Mouse (Mus musculus) forebrain, embryonic 13.5 days (tissue): ENCODE measurements around the gene Rhbg. TPM values are rescaled to one million over a fixed set of nuclear protein-coding genes. Genes with fewer than 3 reads are reported as not detected.
A peak's percentile ranks its signal among the peaks of the same experiment; 100 is the strongest.

Experiments
- ATAC-seq: fragments of 200-750 bp; cut with Nextera tagmentation; 2 replicates; pipeline ENCODE4 v1.8.0; 2017
- H3K27ac ChIP-seq: fragments of 300-500 bp; sonication (generic); 2 replicates; pipeline ENCODE4 v1.5.1; 2015; ENCODE audit warnings: inconsistent platforms, mild to moderate bottlenecking, moderate library complexity
- H3K27me3 ChIP-seq: fragments of 300-500 bp; sonication (generic); 2 replicates; pipeline ENCODE4 v1.6.1; 2015; ENCODE audit warnings: mild to moderate bottlenecking, inconsistent platforms
- H3K36me3 ChIP-seq: fragments of 300-500 bp; sonication (generic); 2 replicates; pipeline ENCODE4 v1.6.1; 2015; ENCODE audit warnings: mild to moderate bottlenecking, inconsistent platforms; ENCODE audit not compliant: poor library complexity, severe bottlenecking
- H3K4me1 ChIP-seq: fragments of 300-500 bp; sonication (generic); 2 replicates; pipeline ENCODE4 v1.6.1; 2015; ENCODE audit warnings: inconsistent platforms
- H3K4me2 ChIP-seq: fragments of 300-500 bp; sonication (generic); 2 replicates; pipeline ENCODE4 v1.6.1; 2015; ENCODE audit warnings: inconsistent platforms, mild to moderate bottlenecking, moderate library complexity
- H3K4me3 ChIP-seq: fragments of 300-500 bp; sonication (generic); 2 replicates; pipeline ENCODE4 v1.5.1; 2015; ENCODE audit warnings: mild to moderate bottlenecking, inconsistent platforms
- H3K9ac ChIP-seq: fragments of 300-500 bp; sonication (generic); 2 replicates; pipeline ENCODE4 v1.6.1; 2015; ENCODE audit warnings: mild to moderate bottlenecking, inconsistent platforms
- H3K9me3 ChIP-seq: fragments of 300-500 bp; sonication (generic); replicated peaks from 2 replicates; pipeline ENCODE4 v1.6.1; 2016; ENCODE audit warnings: inconsistent platforms
- WGBS: fragments of 180-500 bp; shearing (Covaris S2); methylation state at CpG from one replicate; pipeline ENCODE4 v1.1.7; 2015; 5-methylcytosine and 5-hydroxymethylcytosine counted together
- polyA plus RNA-seq: library from polyadenylated mRNA; unstranded; fragments of >200 nt; fragmentation: Nextera tagmentation; extraction: Ambion mirVana; gene quantifications from 2 replicates; pipeline ENCODE4 v1.2.1, GENCODE M21; 2015

Gene Rhbg
- polyA plus RNA-seq, 1 experiment from 2014 or later: 0.26 TPM

DNA sequence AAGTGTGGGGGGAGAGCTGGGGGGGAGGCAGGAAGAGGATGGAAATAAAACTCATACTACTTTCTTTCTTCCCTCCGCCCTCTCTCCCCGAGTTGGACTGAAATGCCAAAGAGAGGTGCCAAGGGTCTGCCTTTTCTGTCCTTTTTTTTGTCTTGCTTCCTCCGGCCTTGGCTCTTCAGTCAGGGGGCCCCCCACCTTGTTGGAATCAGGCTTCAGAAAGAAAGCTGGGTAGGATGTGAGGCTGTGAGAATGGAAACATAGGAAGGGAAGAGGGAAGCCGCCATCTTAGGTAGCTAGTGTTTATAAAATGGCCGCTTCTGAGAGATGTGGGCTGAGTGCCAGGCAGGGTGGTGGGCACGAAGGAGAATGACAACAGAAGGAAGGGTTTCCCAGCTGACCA lies 32.1 kb downstream of the Rhbg start:
- Histone ChIP-seq H3K9me3 (no peaks in the 10 kb centered on the region), H3K27ac (peak overlapping the region; percentile 100), H3K4me1 (peaks cover 96% of the 10 kb centered on the region), H3K36me3 (peaks cover 90% of the 10 kb centered on the region), H3K27me3 (peaks cover 11% of the 10 kb centered on the region; the same call in 1 of the 2 replicates), H3K9ac (peak overlapping the region; percentile 100), H3K4me2 (peak overlapping the region; percentile 88), H3K4me3 (peak overlapping the region; percentile 16)
- WGBS: 43% methylated on average over 5 of the region's 6 CpGs
- peak; percentile 22 for ATAC-seq

DNA sequence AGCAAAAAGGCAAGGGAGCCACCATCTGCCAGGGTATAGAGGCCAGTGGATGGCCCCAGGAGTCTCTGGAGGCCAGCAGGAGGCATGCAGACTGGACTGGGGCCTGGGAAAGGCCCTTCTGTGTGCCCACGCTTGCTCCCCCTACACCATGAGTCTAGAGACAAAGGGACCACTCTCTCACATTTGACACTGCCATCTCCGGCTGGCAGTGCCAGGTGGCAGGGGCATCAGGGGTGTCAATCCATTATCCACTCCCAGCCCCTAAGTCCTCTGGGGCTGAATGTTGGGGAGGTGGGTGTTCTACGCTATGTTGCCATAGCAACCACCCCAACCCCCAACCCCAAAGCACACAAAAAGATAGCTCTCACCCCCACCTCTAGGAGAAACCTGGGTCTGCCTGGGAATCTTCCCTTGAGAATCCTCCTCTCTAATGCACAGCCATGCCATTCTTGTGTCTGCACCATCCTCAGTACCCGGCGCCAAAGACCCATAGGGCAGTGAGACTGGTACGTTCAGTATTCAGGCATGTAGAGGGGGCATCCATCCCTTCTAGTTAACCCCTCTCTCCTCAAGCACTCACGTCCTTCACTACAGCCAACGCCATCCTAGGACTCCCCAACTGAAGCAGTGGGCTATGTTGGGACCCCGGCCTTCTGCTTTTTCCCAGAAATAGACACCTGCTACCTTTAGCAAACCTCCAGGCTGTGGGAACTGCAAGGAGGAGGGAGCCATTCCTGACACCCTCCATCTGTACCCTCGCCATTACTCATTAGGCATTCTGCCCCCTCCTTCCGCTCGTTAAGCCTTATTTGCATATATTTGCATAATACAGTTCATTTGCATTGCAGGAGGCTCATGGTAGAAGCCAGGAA lies 32.8 kb downstream of the Rhbg start:
- WGBS: 15% methylated on average over 12 of the region's 12 CpGs
- peaks cover 11% of the 10 kb centered on the region; the same call in 1 of the 2 replicates for H3K27me3 ChIP-seq
- H3K36me3 ChIP-seq: peaks cover 89% of the 10 kb centered on the region
- no peaks in the 10 kb centered on the region for H3K9me3 ChIP-seq
- H3K4me1 ChIP-seq: peaks cover 96% of the 10 kb centered on the region
- H3K4me2 ChIP-seq: peak overlapping the region; percentile 88
- H3K4me3 ChIP-seq: peak overlapping the region; percentile 96
- peak overlapping the region; percentile 100 for H3K9ac ChIP-seq
- peak overlapping the region; percentile 100 for H3K27ac ChIP-seq
- ATAC-seq: peak; percentile 80

DNA sequence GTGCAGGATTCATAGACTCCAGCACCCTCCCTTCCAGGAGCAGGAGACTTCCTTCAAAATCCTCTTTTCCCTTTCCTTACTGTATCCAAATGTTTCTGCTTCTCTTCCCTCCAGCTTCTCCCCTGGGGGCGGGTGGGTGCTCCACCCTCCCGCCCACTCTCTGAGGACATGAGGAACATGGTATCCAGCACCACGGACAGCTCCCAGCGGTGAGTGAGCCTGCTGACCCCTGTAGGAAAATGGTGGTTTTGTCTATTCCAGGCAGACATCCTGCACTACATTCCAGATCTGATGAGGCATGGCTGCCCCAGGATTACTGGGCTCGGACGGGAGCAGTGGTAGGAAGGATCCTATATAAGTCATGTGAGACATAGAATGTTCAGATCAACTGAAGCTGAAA lies 33.7 kb downstream of the Rhbg start:
- Histone ChIP-seq H3K9ac (peak overlapping the region; percentile 100), H3K27ac (peak overlapping the region; percentile 100), H3K36me3 (peaks cover 88% of the 10 kb centered on the region), H3K4me3 (peak overlapping the region; percentile 96), H3K9me3 (no peaks in the 10 kb centered on the region), H3K4me2 (peak overlapping the region; percentile 88), H3K27me3 (peaks cover 11% of the 10 kb centered on the region; the same call in 1 of the 2 replicates), H3K4me1 (peaks cover 94% of the 10 kb centered on the region)
- no peak for ATAC-seq
- WGBS: 6% methylated on average over 6 of the region's 6 CpGs

DNA sequence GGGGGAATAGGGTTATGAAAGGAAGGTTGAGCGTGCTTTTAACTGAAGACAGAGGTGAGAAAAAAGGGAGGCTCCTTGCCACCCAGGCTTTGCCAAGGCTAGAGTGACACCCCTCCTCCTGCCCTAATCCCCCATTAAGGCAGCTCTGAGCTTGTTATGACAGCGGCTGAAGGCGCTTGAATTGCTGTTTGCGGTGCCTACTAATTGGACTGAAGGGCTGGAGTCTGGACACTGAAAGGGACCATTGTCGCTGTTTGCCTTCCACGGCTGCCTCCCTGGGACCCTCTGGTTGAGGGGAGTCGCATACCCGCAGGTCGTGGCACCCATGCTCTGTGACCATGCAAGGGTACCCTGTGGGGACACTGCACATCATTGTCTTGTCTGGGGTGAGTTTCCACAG lies 34.6 kb downstream of the Rhbg start:
- peaks cover 88% of the 10 kb centered on the region for H3K36me3 ChIP-seq
- H3K4me2 ChIP-seq: peak overlapping the region; percentile 88
- H3K9ac ChIP-seq: peak overlapping the region; percentile 100
- 6% methylated on average over 9 of the region's 9 CpGs for WGBS
- no peaks in the 10 kb centered on the region for H3K9me3 ChIP-seq
- H3K4me3 ChIP-seq: peak overlapping the region; percentile 96
- ATAC-seq: peak; percentile 36
- H3K27ac ChIP-seq: peak overlapping the region; percentile 100
- peaks cover 85% of the 10 kb centered on the region for H3K4me1 ChIP-seq
- H3K27me3 ChIP-seq: peaks cover 9% of the 10 kb centered on the region; the same call in 1 of the 2 replicates

DNA sequence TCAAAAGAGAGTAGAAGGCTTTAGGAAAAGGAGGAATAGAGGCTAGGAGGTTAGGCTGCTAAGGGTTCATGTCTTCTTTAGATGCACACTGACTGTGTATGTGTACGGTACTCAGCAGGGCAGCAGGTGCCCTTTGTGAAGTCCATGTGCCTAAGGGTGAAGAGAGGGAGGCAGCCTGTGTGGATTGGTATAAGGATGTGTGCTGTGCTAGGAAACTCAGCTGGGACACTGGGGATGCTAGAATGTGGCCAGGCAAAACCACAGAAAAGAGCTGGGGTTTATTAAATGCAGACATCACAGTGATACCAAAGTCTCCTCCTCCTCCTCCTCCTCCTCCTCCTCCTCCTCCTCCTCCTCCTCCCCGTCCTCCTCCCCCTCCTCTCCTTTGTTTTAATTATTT lies 36.8 kb downstream of the Rhbg start:
- Histone ChIP-seq H3K4me1 (peaks cover 75% of the 10 kb centered on the region), H3K27me3 (peaks cover 11% of the 10 kb centered on the region; the same call in 1 of the 2 replicates), H3K36me3 (peaks cover 78% of the 10 kb centered on the region), H3K27ac (peak overlapping the region; percentile 100), H3K9me3 (no peaks in the 10 kb centered on the region), H3K9ac (peak overlapping the region; percentile 100), H3K4me2 (peak overlapping the region; percentile 88), H3K4me3 (peak overlapping the region; percentile 96)
- WGBS: 21% methylated on average over 1 of the region's 2 CpGs
- no peak for ATAC-seq

DNA sequence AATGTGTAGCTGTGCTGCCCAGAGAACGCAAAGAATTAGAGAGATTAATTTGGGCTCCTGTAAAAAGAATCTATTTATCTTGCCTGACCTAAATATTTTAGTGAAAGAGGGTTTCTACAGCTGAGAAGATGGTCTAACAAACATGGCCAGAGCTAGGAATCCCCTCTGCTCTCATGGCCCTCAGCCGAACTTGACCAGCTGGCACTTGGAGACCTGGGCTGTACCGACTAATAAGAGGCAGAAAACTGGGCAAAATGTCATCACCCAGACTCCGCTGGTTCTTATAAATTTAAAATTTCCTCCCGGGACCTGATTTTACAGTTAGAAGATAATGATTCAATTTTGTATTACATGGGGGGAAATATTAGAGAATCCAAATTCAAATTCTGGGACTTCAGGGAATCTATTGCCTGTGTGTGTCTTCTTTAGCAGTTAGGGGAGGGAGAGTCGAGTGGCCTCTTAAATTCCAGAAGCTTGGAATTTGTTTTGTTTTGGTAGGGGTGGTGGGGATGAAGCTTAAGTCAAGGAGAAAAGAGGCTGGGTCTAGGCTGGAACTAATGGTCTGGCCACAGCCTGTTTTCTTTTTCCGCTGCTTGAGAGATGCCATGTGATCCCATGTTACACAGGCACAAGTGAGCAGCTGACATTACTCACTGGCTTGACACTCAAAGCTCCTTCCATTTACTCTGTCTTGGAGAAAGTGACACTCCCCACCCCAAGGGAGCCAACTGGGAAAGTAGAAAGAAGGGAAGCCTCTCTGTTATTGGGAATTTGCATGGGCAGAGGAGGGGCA lies 37.8 kb downstream of the Rhbg start:
- ATAC-seq: no peak
- Histone ChIP-seq H3K27me3 (peaks cover 14% of the 10 kb centered on the region; the same call in 1 of the 2 replicates), H3K9ac (peak overlapping the region; percentile 100), H3K9me3 (no peaks in the 10 kb centered on the region), H3K4me1 (peaks cover 74% of the 10 kb centered on the region), H3K36me3 (peaks cover 82% of the 10 kb centered on the region), H3K27ac (peak overlapping the region; percentile 100), H3K4me2 (peak overlapping the region; percentile 88), H3K4me3 (peak overlapping the region; percentile 96)
- 9% methylated on average over 7 of the region's 7 CpGs for WGBS

DNA sequence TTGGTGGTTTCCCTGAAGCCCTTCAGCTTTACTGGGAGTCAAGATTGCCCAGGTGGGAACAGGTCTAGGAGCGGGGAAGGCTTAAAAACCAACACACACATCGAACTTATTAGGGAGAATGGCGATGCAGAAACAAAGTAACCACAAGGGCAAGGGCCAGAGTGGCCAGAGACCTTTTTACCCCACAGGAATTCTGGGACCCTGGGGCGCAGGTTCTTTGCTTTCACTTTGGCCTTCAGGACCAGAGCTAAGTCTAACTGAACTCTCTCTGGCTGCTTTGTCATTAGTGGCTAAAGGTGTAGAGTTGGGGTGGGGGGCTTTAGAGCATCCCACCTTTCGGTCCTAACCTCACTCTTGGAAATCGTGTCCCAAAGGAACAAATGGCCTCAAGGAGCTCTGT lies 38.4 kb downstream of the Rhbg start:
- 10% methylated on average over 6 of the region's 6 CpGs for WGBS
- H3K4me3 ChIP-seq: peak overlapping the region; percentile 96
- H3K4me1 ChIP-seq: peaks cover 74% of the 10 kb centered on the region
- H3K27me3 ChIP-seq: peaks cover 14% of the 10 kb centered on the region; the same call in 1 of the 2 replicates
- peak overlapping the region; percentile 88 for H3K4me2 ChIP-seq
- H3K27ac ChIP-seq: peak overlapping the region; percentile 100
- peak overlapping the region; percentile 100 for H3K9ac ChIP-seq
- H3K36me3 ChIP-seq: peaks cover 80% of the 10 kb centered on the region
- H3K9me3 ChIP-seq: no peaks in the 10 kb centered on the region
- ATAC-seq: no peak

DNA sequence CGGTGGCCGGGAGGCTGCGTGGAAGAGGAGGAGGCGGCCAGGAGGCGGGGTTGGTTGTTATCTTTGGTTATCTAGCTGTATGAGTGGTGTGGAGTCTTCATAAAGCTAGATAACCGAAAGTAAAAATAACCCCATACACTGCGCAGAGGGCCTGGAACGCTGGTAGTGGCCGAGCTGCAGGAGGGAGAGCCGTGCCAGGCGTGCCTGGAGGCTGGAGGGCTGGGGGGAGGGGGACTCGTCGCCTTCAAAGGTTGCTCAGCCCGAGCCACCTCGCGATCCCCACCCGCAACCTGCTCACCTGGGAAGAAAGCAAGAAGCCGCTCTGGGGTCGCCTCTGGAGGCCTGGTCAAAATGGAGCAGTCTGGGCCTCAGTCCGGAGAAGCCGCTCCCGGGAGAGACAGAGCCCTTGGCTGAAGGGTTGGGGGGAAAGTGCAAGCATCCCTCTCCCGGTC lies 38.9 kb downstream of the Rhbg start:
- no peak for ATAC-seq
- Histone ChIP-seq H3K36me3 (peaks cover 79% of the 10 kb centered on the region), H3K9me3 (no peaks in the 10 kb centered on the region), H3K27me3 (peaks cover 14% of the 10 kb centered on the region; the same call in 1 of the 2 replicates), H3K4me2 (peak overlapping the region; percentile 88), H3K9ac (peak overlapping the region; percentile 100), H3K4me1 (peaks cover 74% of the 10 kb centered on the region), H3K4me3 (peak overlapping the region; percentile 96), H3K27ac (peak overlapping the region; percentile 100)
- 9% methylated on average over 23 of the region's 23 CpGs for WGBS

DNA sequence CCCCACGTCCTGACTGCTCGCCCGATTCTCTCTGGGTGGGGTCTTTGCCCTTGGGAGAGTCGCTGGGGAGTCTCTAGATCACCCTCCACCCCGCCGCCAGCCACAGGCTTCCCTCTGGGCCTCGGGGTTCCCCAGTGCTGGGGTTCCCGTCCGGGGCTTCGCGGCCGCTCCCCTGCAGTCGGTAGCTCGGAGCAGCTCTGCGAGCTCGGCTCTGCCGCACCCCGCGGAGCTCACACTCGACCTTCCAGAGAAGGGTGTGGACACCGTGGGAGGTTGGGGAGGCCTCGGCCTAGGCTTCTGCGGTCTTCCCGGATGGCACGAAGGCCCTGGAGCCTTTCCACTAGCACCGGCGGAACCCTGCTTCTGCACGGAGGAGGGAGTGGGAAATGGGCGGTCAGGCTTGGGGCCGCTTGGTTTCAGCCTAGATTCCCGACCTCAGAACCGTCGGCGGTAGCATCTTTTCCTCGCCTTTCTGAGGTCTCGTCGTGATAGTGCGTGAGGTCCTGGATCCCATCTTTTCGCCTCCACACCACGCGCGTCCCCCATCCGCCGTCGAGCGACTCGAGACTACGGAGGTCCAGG lies 39.4 kb downstream of the Rhbg start:
- Histone ChIP-seq H3K27ac (peak overlapping the region; percentile 100), H3K36me3 (peaks cover 79% of the 10 kb centered on the region), H3K9ac (peak overlapping the region; percentile 100), H3K4me2 (peak overlapping the region; percentile 88), H3K9me3 (no peaks in the 10 kb centered on the region), H3K27me3 (peaks cover 14% of the 10 kb centered on the region; the same call in 1 of the 2 replicates), H3K4me1 (peaks cover 74% of the 10 kb centered on the region), H3K4me3 (peak overlapping the region; percentile 96)
- WGBS: 4% methylated on average over 48 of the region's 48 CpGs
- ATAC-seq: no peak

DNA sequence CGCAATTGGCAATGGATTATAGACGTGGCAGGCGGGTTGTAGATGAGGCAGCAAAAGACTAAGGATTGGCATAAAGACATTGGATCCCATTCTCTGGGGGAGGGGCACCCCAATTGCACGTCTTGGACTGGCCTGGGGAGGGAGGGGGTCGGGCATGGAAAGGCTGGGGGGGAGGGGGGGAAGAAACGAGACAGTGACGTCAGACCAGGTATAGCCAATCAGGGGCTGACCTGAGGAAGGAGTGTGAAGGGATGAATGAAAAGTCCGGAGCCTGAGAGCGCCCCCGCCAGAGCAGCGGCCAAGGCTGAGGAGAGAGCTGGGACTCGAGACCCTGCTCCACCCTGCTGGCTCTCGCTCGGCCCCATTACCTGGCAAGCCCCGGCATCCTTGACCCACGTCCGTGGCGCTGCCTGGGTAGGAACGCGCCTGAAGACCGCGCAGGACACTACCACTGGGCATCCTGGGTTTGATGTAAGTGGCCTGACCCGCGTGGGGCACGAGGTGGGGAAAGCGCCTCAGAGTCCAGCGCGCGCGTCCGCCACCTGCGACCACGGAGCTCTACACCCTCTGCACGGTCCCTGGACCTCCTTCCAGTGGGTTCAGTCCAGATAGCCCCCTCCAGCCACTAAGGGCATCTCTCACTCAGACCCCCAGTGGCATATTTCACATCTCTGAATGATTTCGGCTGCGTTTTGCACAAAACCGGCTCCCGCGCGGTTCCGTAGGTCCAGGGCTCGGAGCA lies 40.1 kb downstream of the Rhbg start:
- H3K36me3 ChIP-seq: peaks cover 78% of the 10 kb centered on the region

DNA sequence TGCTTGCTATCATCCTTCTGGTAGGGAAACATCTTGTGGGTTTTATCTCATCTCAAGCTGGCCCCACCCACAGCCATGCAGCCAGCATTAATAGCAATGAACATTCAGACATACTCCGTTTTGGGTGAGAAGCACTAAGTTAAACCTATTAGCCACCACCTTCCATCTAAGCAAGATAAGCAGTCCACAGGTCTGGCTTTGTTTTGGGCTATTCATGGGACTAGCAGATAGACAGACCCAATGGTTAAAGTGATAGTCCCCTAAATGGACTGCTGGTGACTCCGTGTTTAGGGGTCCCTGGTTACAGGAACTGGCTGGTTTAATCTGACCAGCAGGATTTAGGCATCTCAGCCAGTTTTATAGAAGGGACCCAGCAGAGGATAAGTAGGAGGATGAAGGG lies 41.5 kb downstream of the Rhbg start:
- H3K9ac ChIP-seq: peak overlapping the region; percentile 100
- peaks cover 59% of the 10 kb centered on the region for H3K4me1 ChIP-seq
- peak overlapping the region; percentile 96 for H3K4me3 ChIP-seq
- 0 out of 2 replicates have a peak, but pooled peaks cover 9% of the 10 kb centered on the region for H3K27me3 ChIP-seq
- H3K9me3 ChIP-seq: no peaks in the 10 kb centered on the region
- ATAC-seq: no peak
- peak overlapping the region; percentile 100 for H3K27ac ChIP-seq
- H3K4me2 ChIP-seq: peak overlapping the region; percentile 88
- peaks cover 67% of the 10 kb centered on the region for H3K36me3 ChIP-seq
- 3% methylated on average over 2 of the region's 2 CpGs for WGBS

More for the DNA sequence above, 40.1 kb downstream of the Rhbg start:
- H3K9me3 ChIP-seq: no peaks in the 10 kb centered on the region
- peak overlapping the region; percentile 96 for H3K4me3 ChIP-seq
- peaks cover 14% of the 10 kb centered on the region; the same call in 1 of the 2 replicates for H3K27me3 ChIP-seq
- peak overlapping the region; percentile 100 for H3K27ac ChIP-seq
- H3K4me2 ChIP-seq: peak overlapping the region; percentile 88
- WGBS: 3% methylated on average over 38 of the region's 42 CpGs
- H3K9ac ChIP-seq: peak overlapping the region; percentile 100
- peaks cover 71% of the 10 kb centered on the region for H3K4me1 ChIP-seq
- ATAC-seq: peak; percentile 93
